Mouse (Mus musculus) limb, embryonic 10.5 days (tissue): ENCODE results near the gene Klk1. TPM values are rescaled to one million over a fixed set of nuclear protein-coding genes. Genes with fewer than 3 reads are reported as not detected.
"Not testable (repeated sequence)": the region's sequence is repeated elsewhere in the genome, so short reads cannot be mapped to it uniquely, and the experiment has no call there.

Source experiments
- DNase-seq: peaks from one replicate; pipeline ENCODE4 v3.0.0-alpha.2; 2017; ENCODE audit warnings: low spot score
- H3K27ac ChIP-seq: fragments of 300-500 bp; sonication (generic); 2 replicates; pipeline ENCODE4 v1.5.1; 2016; ENCODE audit warnings: mild to moderate bottlenecking
- H3K27me3 ChIP-seq: fragments of 300-500 bp; sonication (generic); 2 replicates; pipeline ENCODE4 v1.6.1; 2016; ENCODE audit warnings: low read depth, mild to moderate bottlenecking; ENCODE audit not compliant: poor library complexity, severe bottlenecking
- H3K36me3 ChIP-seq: fragments of 300-500 bp; sonication (generic); 2 replicates; pipeline ENCODE4 v1.6.1; 2016; ENCODE audit warnings: mild to moderate bottlenecking, moderate library complexity
- H3K4me1 ChIP-seq: fragments of 300-500 bp; sonication (generic); 2 replicates; pipeline ENCODE4 v1.6.1; 2016
- H3K4me3 ChIP-seq: fragments of 300-500 bp; sonication (generic); 2 replicates; pipeline ENCODE4 v1.5.1; 2016; ENCODE audit warnings: mild to moderate bottlenecking, moderate library complexity
- H3K9me3 ChIP-seq: fragments of 300-500 bp; sonication (generic); replicated peaks from 2 replicates; pipeline ENCODE4 v1.6.1; 2016; ENCODE audit warnings: mild to moderate bottlenecking
- WGBS: fragments of 180-500 bp; shearing (Covaris S2); methylation state at CpG from one replicate; pipeline ENCODE4 v1.1.7; 2016; 5-methylcytosine and 5-hydroxymethylcytosine counted together
- polyA plus RNA-seq: library from polyadenylated mRNA; unstranded; fragments of >200 nt; fragmentation: Nextera tagmentation; extraction: Ambion mirVana; gene quantifications from 2 replicates; pipeline ENCODE4 v1.2.1, GENCODE M21; 2016

Gene Klk1
- not detected in 2 replicates for polyA plus RNA-seq

DNA sequence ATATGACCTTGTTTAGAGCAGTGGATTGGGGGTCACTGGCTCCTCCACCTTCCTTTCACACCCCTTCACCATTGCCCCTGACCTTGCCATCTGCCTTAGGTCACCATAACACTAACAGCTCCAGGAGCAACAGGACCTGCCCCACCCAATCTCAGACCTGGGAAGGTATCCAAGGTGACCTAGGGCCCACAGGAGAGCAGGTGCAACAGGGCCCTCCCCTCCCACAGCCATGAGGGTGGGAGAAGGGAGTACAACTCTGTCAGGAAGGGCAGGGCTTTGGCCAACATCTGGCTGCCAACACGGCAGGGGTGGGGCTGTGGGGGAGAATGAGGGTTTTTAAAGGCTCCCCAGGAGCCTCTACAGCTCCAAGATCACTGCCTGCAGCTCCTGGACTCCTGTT, at the start of gene Klk1:
Gene Klk1, plus strand, starts transcription at position 285 of the 400 bp plus-strand sequence.
- H3K27ac ChIP-seq: no peak within 1 kb of the TSS

DNA sequence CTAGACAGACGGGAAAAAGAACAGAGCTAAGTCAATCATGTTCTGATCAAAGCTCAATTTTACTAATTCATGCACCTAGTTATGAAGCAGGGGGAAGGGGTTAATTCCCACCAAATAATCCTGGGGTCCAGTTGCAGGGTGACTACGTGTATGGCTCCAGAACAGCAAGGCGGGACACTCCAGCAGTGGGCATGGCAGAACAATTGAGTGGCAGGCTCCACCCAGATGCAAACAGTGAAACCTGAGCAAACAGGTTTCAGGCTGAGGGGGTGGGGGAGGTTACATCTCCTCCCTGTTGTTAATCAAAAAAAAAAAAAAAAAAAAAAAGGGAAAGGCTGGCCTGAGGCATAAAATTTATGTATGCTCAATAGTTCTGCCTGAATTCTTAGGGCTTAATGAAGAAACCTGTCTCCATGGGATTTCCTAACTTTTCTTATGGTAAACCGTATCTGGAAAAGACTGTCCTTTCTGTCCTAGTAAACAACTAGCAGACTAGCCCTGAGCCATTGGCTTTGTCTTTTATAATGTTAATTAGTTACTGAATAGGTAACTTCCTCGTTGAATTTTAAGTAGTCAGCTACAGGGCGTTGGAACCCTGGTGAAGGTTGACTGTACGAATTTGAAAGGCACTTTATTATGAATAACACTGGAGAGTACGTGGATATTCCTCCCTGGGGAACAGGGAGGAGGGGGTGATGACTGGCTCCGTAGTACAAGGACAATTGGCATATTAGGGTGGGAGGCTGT, 45.7 kb upstream of the Klk1 start:
- no peaks in the 10 kb centered on the region for H3K9me3 ChIP-seq
- no peak overlapping the region for H3K4me3 ChIP-seq
- no peak overlapping the region for H3K27ac ChIP-seq
- no peaks in the 10 kb centered on the region for H3K4me1 ChIP-seq
- 81% methylated on average over 9 of the region's 9 CpGs for WGBS
- no peaks in the 10 kb centered on the region for H3K36me3 ChIP-seq
- no peak for DNase-seq
- no peaks in the 10 kb centered on the region for H3K27me3 ChIP-seq

More for the DNA sequence above, at the start of gene Klk1:
- no peak for DNase-seq
- no peaks in the 10 kb centered on the region for H3K4me1 ChIP-seq
- no peak within 1 kb of the TSS for H3K4me3 ChIP-seq
- no peaks in the 10 kb centered on the region for H3K27me3 ChIP-seq
- no peaks in the 10 kb centered on the region for H3K36me3 ChIP-seq
- WGBS: 42% methylated on average over 1 of the region's 1 CpGs
- no peaks in the 10 kb centered on the region for H3K9me3 ChIP-seq

DNA sequence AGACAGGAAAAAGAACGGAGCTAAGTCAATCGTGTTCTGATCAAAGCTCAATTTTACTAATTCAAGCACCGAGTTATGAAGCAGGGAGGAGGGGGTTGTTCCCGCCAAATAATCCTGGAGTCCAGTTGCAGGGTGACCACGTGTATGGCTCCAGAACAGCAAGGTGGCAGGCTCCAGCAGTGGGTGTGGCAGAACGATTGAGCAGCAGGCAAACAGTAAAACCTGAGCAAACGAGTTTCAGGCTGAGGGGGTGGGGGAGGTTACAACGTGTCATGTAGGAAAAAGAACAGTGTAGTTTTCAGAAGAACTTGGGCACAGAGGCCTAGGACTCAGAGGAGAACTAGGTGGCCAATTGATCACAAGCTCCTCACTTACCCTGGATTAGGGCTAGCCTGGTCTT, 38.6 kb upstream of the Klk1 start:
- not testable (repeated sequence) for DNase-seq, H3K4me1 ChIP-seq, H3K4me3 ChIP-seq, H3K27me3 ChIP-seq, H3K9me3 ChIP-seq, H3K27ac ChIP-seq, H3K36me3 ChIP-seq
- WGBS: 71% methylated on average over 8 of the region's 8 CpGs

DNA sequence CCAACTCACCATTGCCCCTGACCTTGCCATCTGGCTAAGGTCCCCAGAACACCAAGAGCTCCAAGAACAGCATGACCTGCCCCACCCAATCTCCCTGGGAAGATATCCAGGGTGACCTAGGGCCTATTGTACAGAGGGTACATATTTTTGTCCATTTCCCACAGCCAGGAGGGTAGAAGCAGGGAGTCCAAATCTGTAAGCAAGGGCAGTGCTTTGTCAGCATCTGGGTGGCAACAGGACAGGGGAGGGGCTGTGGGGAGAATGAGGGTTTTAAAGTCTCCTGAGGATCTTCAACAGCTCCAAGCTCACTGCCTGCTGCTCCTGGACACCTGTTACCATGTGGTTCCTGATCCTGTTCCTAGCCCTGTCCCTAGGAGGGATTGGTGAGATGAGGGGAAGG, 37.2 kb upstream of the Klk1 start, which contains the start of gene Klk1b24:
Gene Klk1b24, plus strand, starts transcription at position 301 of the 400 bp plus-strand sequence.
- DNase-seq, H3K4me3 ChIP-seq, H3K4me1 ChIP-seq, H3K36me3 ChIP-seq, H3K9me3 ChIP-seq, H3K27me3 ChIP-seq, H3K27ac ChIP-seq: not testable (repeated sequence)

DNA sequence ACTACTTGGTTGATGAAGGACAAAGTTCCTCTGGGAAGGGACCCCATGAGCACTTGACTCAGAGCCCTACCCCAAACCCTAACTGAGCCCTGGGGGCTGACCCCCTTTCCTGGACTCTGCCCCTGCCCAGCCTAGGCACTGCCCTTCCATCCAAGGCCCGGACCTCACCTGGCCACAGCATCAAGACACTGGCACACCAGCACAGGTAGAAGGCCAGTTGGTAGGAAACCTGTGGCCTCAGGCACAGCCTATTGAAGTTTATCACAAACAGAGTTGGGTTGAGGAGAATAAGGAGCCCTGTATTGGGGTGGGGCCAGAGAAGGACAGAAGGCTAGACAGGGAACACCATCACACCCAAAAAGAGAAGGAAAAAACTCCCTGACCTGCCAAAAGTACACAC, 31.7 kb upstream of the Klk1 start:
- H3K4me1 ChIP-seq, H3K27me3 ChIP-seq, H3K4me3 ChIP-seq, H3K27ac ChIP-seq, H3K36me3 ChIP-seq, H3K9me3 ChIP-seq, DNase-seq: not testable (repeated sequence)
- 92% methylated on average over 1 of the region's 1 CpGs for WGBS

DNA sequence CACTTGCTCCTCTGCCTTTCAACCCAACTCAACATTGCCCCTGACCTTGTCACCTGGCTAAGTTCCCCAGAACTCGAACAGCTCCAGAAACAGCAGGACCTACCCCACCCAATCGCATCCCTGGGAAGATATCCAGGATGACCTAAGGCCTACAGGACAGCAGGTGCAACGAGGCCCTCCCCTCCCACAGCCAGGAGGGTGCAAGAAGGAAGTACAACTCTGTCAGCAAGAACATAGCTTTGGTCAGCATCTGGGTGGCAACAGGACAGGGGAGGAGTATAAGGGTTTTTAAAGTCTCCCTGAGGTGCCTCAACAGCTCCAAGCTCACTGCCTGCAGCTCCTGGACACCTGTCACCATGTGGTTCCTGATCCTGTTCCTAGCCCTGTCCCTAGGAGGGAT, 27.3 kb upstream of the Klk1 start, which contains the start of gene Klk1b3:
Gene Klk1b3, plus strand, starts transcription at position 301 of the 400 bp plus-strand sequence.
- no peak within 1 kb of the TSS for H3K4me3 ChIP-seq
- no peak for DNase-seq
- no peak within 1 kb of the TSS for H3K27ac ChIP-seq
- H3K4me1 ChIP-seq: no peaks in the 10 kb centered on the region
- no peaks in the 10 kb centered on the region for H3K27me3 ChIP-seq
- H3K36me3 ChIP-seq: no peaks in the 10 kb centered on the region
- 72% methylated on average over 3 of the region's 3 CpGs for WGBS
- H3K9me3 ChIP-seq: no peaks in the 10 kb centered on the region

DNA sequence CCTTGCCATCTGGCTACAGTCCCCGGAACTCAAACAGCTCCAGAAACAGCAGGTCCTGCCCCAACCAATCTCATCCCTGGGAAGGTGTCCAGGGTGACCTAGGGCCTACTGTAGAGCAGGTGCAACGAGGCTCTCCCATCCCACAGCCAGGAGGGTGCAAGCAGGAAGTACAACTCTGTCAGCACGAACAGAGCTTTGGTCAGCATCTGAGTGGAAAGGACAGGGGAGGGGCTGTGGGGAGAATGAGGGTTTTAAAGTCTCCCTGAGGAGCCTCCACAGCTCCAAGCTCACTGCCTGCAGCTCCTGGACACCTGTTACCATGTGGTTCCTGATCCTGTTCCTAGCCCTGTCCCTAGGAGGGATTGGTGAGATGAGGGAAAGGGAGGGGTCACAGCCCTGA, 18.0 kb upstream of the Klk1 start, which contains the start of gene Klk1b4:
Gene Klk1b4, plus strand, starts transcription at position 301 of the 400 bp plus-strand sequence.
- not testable (repeated sequence) for H3K9me3 ChIP-seq, H3K27ac ChIP-seq, H3K27me3 ChIP-seq, H3K4me1 ChIP-seq, H3K36me3 ChIP-seq, H3K4me3 ChIP-seq, DNase-seq
- 63% methylated on average over 3 of the region's 3 CpGs for WGBS

DNA sequence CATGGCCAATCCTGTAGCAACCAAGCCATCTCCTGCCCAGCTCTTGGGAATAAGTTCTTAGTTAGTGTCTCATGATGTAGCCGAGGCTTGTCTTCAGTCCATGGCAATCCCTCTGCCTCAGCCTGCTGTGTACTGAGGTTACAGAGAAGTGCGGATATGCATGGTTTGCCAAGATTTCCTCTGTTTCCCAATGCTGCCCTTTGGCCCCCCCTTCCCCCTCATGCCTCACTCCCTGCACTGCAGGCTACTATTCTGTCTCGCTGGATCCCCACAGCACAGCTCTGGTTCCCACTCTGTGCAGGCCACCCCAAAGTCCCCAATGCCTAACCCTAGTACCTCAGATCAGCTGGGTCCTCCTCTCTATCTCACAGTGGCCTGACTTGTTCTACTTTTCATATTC, 16.9 kb upstream of the Klk1 start:
- no peak for DNase-seq
- no peak overlapping the region for H3K27ac ChIP-seq
- WGBS: 82% methylated on average over 3 of the region's 3 CpGs
- no peaks in the 10 kb centered on the region for H3K27me3 ChIP-seq
- no peak overlapping the region for H3K4me3 ChIP-seq
- no peaks in the 10 kb centered on the region for H3K36me3 ChIP-seq
- no peaks in the 10 kb centered on the region for H3K9me3 ChIP-seq
- no peaks in the 10 kb centered on the region for H3K4me1 ChIP-seq

DNA sequence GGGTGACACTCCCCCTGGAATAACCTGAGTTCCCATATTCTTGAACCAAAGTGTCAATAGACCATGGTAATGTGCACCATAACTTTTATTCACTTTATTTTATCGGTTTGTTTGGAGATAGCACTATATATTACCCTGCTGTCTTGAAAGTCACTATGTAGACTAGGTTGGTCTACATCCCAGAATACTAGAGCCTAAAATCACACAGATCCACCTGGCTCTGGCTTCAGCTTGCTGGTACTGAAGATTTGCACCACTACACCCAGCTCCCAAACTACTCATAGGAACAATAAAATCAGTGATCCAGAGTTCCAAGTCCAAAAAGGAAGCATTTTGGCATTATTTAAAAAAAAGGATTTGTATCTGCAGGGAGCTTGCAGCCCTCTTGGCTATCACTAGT, 9.5 kb upstream of the Klk1 start, which contains the start of gene Klk1b5:
Gene Klk1b5, plus strand, starts transcription at position 301 of the 400 bp plus-strand sequence.
- Histone ChIP-seq H3K9me3 (no peaks in the 10 kb centered on the region), H3K4me3 (no peak within 1 kb of the TSS), H3K27ac (no peak within 1 kb of the TSS), H3K27me3 (no peaks in the 10 kb centered on the region), H3K4me1 (no peaks in the 10 kb centered on the region), H3K36me3 (no peaks in the 10 kb centered on the region)
- no peak for DNase-seq
- 87% methylated on average over 1 of the region's 1 CpGs for WGBS

DNA sequence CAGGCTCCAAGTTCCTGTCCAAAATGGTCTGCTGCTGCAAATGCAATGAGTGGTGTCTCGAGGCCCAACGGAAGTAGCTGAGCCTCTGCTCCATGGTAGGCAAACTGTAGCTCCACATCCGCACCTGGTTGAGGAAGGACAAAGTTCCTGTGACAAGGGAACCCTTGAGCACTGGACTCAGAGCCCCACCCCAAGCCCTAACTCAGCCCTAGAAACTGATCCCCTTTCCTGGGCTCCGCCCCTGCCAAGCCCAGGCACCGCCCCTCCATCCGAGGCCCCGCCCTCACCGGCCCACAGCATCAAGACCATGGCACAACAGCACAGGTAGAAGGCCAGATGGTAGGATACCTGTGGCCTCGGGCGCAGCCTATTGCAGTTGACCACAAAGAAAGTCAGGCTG, 3.6 kb upstream of the Klk1 start:
- H3K9me3 ChIP-seq, H3K36me3 ChIP-seq, H3K27me3 ChIP-seq, H3K27ac ChIP-seq, H3K4me1 ChIP-seq, DNase-seq, H3K4me3 ChIP-seq: not testable (repeated sequence)
- WGBS: 74% methylated on average over 9 of the region's 10 CpGs

DNA sequence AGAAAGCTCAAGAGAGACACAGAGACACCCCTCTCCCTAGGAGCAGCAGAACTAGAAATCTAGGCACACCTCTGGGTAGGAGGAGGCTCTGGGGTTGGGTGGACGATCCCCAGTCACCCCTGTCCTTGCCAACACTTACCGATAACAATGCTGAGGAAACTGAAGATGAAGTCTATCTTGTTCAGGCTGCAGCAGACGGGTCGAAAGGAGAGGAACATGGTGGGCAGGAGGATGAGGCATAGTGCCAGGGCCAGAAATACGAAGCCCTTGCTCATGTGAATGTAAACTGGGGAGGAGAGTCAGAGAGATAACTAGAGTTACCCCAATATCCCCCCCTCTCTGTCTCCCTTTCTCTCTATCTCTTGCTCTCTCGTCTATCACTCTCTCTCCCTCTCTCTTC, 2.8 kb upstream of the Klk1 start:
- not testable (repeated sequence) for DNase-seq, H3K4me3 ChIP-seq, H3K36me3 ChIP-seq, H3K27ac ChIP-seq, H3K27me3 ChIP-seq, H3K4me1 ChIP-seq, H3K9me3 ChIP-seq
- 79% methylated on average over 6 of the region's 6 CpGs for WGBS

DNA sequence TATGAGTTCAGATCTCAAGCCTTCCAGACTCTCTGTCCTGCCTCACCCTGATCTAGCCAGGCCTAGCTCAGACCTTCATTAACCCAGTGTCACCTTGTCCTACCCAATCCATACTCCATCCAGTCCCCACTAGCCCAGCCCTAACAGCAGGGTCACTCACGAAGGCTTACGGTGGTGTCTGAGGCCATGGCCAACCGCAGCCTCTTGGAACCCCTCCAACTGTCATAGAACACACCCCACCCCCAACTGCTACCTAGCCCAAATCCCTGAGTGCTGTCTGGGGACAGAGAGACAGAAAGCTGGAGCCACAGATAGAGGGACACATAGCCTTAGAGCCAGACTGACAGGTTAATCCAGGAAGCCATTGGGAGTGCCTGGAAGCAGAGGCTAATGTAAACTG, 10.7 kb downstream of the Klk1 start, which contains the start of gene Gm36864:
Gene Gm36864, plus strand, starts transcription at position 269 of the 400 bp plus-strand sequence.
- no peak within 1 kb of the TSS for H3K27ac ChIP-seq
- DNase-seq: no peak
- H3K27me3 ChIP-seq: no peaks in the 10 kb centered on the region
- no peak within 1 kb of the TSS for H3K4me3 ChIP-seq
- H3K9me3 ChIP-seq: no peaks in the 10 kb centered on the region
- WGBS: 89% methylated on average over 3 of the region's 3 CpGs
- H3K4me1 ChIP-seq: no peaks in the 10 kb centered on the region
- no peaks in the 10 kb centered on the region for H3K36me3 ChIP-seq

DNA sequence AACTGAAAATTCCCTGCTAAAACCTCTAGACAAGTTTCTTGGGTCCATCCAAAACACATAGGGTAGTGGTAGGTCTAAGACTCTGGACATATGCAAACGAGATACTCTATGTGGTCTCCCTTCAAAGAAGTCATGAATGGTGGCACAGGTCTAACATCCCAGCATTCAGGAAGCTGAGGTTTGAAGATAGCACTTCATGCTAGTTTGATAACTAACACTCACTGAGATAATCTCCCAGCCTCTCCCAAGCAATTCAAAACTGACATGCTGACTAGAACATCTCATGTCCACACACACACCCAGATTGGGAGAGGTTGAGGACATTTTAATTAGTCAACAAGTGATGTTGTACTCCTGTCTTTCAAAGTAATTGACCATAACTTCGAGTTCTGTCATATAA, 14.8 kb downstream of the Klk1 start:
- 66% methylated on average over 2 of the region's 2 CpGs for WGBS
- H3K27ac ChIP-seq: no peak overlapping the region

More for the DNA sequence above, 14.8 kb downstream of the Klk1 start:
- Histone ChIP-seq H3K4me3 (no peak overlapping the region), H3K27me3 (no peaks in the 10 kb centered on the region), H3K36me3 (no peaks in the 10 kb centered on the region), H3K9me3 (no peaks in the 10 kb centered on the region), H3K4me1 (no peaks in the 10 kb centered on the region)
- no peak for DNase-seq
